Mouse (Mus musculus) stomach, embryonic 14.5 days (tissue): Measurements from ENCODE around the gene Ylpm1. TPM values are rescaled to one million over a fixed set of nuclear protein-coding genes. Genes with fewer than 3 reads are reported as not detected.

ENCODE experiments used
- ATAC-seq: fragments of 200-750 bp; cut with Nextera tagmentation; 2 replicates; pipeline ENCODE4 v1.8.0; 2017; ENCODE audit warnings: low read depth, moderate TSS enrichment; ENCODE audit not compliant: insufficient number of reproducible peaks, insufficient read depth, low FRiP score
- H3K27ac ChIP-seq: fragments of 300-500 bp; sonication (generic); 2 replicates; pipeline ENCODE4 v1.5.1; 2014; ENCODE audit warnings: mild to moderate bottlenecking, low read length, moderate library complexity, mixed read lengths
- H3K27me3 ChIP-seq: fragments of 300-500 bp; sonication (generic); 2 replicates; pipeline ENCODE4 v1.6.1; 2014; ENCODE audit warnings: low read length, control low read depth, mixed read lengths; ENCODE audit not compliant: control insufficient read depth, insufficient read depth
- H3K36me3 ChIP-seq: fragments of 300-500 bp; sonication (generic); 2 replicates; pipeline ENCODE4 v1.6.1; 2014; ENCODE audit warnings: mild to moderate bottlenecking, control low read depth, low read length, moderate library complexity, mixed read lengths; ENCODE audit not compliant: control insufficient read depth, insufficient read depth
- H3K4me1 ChIP-seq: fragments of 300-500 bp; sonication (generic); 2 replicates; pipeline ENCODE4 v1.6.1; 2014; ENCODE audit warnings: low read length, control low read depth, mixed read lengths; ENCODE audit not compliant: control insufficient read depth, insufficient read depth
- H3K4me2 ChIP-seq: fragments of 300-500 bp; sonication (generic); replicated peaks from 2 replicates; pipeline ENCODE4 v1.6.1; 2014; ENCODE audit warnings: low read depth, low read length, control low read depth
- H3K4me3 ChIP-seq: fragments of 300-500 bp; sonication (generic); 2 replicates; pipeline ENCODE4 v1.5.1; 2014; ENCODE audit warnings: low read depth, low read length, control low read depth
- H3K9ac ChIP-seq: fragments of 300-500 bp; sonication (generic); replicated peaks from 2 replicates; pipeline ENCODE4 v1.6.1; 2014; ENCODE audit warnings: low read depth, mild to moderate bottlenecking, control low read depth, low read length, moderate library complexity, mixed read lengths
- H3K9me3 ChIP-seq: fragments of 300-500 bp; sonication (generic); 2 replicates; pipeline ENCODE4 v1.6.1; 2016; ENCODE audit warnings: low read depth, low read length, control low read depth; ENCODE audit not compliant: control insufficient read depth
- WGBS: fragments of 180-500 bp; shearing (Covaris S2); extraction: QIAGEN DNeasy Blood & Tissue Kit; methylation state at CpG from one replicate; pipeline ENCODE4 v1.1.7; 2014; 5-methylcytosine and 5-hydroxymethylcytosine counted together
- polyA plus RNA-seq: library from polyadenylated mRNA; unstranded; fragments of >200 nt; fragmentation: Nextera tagmentation; extraction: Ambion mirVana; gene quantifications from 2 replicates; pipeline ENCODE4 v1.2.1, GENCODE M21; 2014

Gene Ylpm1
- polyA plus RNA-seq, 1 experiment from 2014 or later = 50.8 TPM

DNA sequence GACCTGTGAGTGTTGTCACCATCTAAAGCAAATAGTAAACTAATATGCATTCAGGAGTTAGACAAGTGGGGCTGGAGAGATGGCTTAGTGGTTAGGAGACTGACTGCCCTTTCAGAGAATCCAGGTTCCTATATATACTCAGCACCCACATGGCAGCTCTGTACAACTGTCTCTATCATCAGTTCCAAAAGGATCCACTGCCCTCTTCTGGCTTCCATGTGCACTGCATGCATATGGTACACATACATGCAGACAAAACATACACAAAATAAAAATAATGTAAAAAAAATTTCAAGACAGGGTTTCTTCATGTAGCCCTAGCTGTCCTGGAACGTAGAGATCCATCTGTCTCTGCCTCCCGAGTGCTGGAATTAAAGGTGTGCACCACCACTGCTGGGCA, 36.6 kb downstream of the Ylpm1 start:
- Histone ChIP-seq H3K9ac (no peak overlapping the region), H3K27ac (no peak overlapping the region), H3K27me3 (no peaks in the 10 kb centered on the region), H3K4me3 (no peak overlapping the region), H3K4me1 (no peaks in the 10 kb centered on the region), H3K4me2 (no peak overlapping the region), H3K9me3 (no peaks in the 10 kb centered on the region), H3K36me3 (peaks cover 31% of the 10 kb centered on the region)
- 97% methylated on average over 2 of the region's 2 CpGs for WGBS
- ATAC-seq = no peak

DNA sequence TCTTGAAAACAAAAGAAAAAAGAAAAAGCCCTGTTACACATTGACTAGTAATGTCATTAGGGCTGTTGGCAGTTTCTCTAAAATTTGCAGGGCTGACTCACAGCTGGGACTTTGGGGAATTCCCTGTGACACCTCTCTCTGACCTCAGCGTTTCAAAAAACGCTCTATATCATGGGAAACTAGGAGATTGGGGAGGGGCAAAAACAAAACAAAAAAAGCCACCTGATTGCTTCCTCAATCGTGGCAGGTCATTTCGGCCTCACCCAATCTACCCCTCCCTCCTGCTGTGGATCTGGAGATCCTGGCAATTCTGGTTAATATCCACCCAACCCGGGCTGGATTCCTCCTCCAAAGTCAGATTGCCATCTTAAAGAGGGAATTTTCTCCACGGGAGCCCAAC, 55.1 kb downstream of the Ylpm1 start:
- peaks cover 47% of the 10 kb centered on the region for H3K36me3 ChIP-seq
- no peaks in the 10 kb centered on the region for H3K4me1 ChIP-seq

DNA sequence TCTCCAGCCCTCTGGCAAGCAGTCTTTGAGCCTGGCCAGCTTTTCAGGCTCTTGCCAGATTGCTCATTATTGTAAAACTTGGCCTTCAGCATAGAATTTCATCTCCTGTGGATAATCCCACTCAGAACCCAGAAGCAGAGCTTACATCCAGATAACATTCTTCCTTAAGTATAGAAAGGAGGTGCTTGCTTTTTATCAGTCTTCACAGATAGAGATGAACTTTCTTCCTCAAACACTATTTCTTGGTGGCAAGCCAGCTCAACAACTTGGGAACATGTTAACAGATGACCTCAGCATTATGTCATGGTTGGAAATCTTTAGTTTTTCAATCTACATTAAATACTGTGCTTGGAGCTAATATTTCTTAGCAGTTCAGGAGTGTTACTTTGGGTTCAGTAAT, 74.9 kb downstream of the Ylpm1 start:
- no peaks in the 10 kb centered on the region for H3K9me3 ChIP-seq
- no peaks in the 10 kb centered on the region for H3K27me3 ChIP-seq
- H3K9ac ChIP-seq = no peak overlapping the region
- no peak overlapping the region for H3K4me2 ChIP-seq
- ATAC-seq = no peak
- no peak overlapping the region for H3K4me3 ChIP-seq
- H3K4me1 ChIP-seq = no peaks in the 10 kb centered on the region
- H3K36me3 ChIP-seq = peaks cover 34% of the 10 kb centered on the region
- H3K27ac ChIP-seq = no peak overlapping the region

More for the DNA sequence above, 55.1 kb downstream of the Ylpm1 start:
- no peak for ATAC-seq
- 56% methylated on average over 6 of the region's 6 CpGs for WGBS
- H3K4me3 ChIP-seq = no peak overlapping the region
- H3K9ac ChIP-seq = no peak overlapping the region
- no peak overlapping the region for H3K27ac ChIP-seq
- no peaks in the 10 kb centered on the region for H3K27me3 ChIP-seq
- no peak overlapping the region for H3K4me2 ChIP-seq
- no peaks in the 10 kb centered on the region for H3K9me3 ChIP-seq

DNA sequence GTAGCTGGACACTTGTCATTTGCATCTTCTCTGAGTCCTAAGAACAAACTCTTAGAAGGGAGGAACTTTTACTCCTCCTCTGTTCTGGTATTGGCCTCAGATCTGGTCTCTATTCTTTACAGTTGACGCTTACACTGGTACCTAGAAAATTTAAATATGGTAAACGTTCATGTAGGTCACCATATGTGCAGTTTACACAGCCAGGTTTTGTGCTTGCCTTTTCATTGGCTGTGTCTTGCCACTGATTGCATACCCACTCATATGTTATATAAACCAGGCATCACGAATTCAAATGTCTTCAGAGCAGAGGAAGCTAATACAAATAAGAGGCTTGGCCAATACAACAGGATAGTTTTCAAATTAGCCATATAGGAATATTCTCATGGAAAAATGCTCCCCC, 81.0 kb downstream of the Ylpm1 start:
- Histone ChIP-seq H3K4me2 (no peak overlapping the region), H3K9ac (no peak overlapping the region), H3K4me1 (no peaks in the 10 kb centered on the region), H3K27me3 (no peaks in the 10 kb centered on the region), H3K27ac (no peak overlapping the region), H3K36me3 (peaks cover 15% of the 10 kb centered on the region), H3K4me3 (no peak overlapping the region), H3K9me3 (no peaks in the 10 kb centered on the region)
- 86% methylated on average over 3 of the region's 3 CpGs for WGBS
- ATAC-seq = no peak

DNA sequence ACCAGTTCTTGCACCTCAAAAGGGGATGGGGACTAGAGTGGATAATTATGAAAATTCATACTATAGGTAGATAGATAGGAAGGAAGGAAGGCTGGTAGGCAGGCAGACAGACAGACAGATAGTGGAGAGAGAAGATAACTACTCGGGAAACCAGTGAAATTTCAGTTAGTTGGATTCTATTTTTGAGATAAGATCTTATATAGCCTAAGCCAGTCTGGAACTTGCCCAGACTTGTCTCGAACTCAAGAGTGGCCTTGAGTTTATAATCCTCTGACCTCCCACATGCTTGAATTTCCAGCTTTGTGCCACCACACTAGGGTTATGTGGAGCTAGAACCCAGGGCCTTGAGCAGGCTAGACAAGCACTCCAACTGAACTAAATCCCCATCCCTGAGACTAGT, 88.1 kb downstream of the Ylpm1 start:
- ATAC-seq = no peak
- no peak overlapping the region for H3K27ac ChIP-seq
- H3K27me3 ChIP-seq = no peaks in the 10 kb centered on the region
- WGBS = 75% methylated on average over 2 of the region's 2 CpGs
- H3K9ac ChIP-seq = no peak overlapping the region
- H3K9me3 ChIP-seq = no peaks in the 10 kb centered on the region
- H3K4me3 ChIP-seq = no peak overlapping the region
- H3K36me3 ChIP-seq = peaks cover 16% of the 10 kb centered on the region
- H3K4me1 ChIP-seq = no peaks in the 10 kb centered on the region
- H3K4me2 ChIP-seq = no peak overlapping the region

DNA sequence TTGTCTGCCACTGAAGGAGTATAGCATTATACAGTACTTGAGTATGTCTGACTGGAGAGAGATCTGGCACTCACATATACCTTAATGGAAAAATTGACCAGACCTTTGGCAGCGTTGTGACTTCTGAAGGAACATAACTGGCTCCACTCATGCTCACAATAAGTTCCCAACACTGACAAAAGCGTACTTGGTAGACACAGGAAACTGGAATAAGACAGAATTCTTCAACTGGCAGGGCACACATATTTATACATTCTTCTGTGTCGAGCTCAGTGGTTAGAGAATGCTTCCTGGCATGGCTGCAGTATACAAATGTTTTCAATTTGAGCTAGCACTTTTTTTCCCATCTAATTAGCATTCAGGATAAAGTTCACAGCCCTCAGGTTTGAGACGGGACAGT, 88.8 kb downstream of the Ylpm1 start:
- ATAC-seq = no peak
- no peaks in the 10 kb centered on the region for H3K27me3 ChIP-seq
- no peak overlapping the region for H3K27ac ChIP-seq
- H3K4me1 ChIP-seq = no peaks in the 10 kb centered on the region
- WGBS = 87% methylated on average over 4 of the region's 4 CpGs
- H3K36me3 ChIP-seq = peaks cover 18% of the 10 kb centered on the region
- no peak overlapping the region for H3K4me2 ChIP-seq
- H3K9me3 ChIP-seq = no peaks in the 10 kb centered on the region
- H3K9ac ChIP-seq = no peak overlapping the region
- no peak overlapping the region for H3K4me3 ChIP-seq

DNA sequence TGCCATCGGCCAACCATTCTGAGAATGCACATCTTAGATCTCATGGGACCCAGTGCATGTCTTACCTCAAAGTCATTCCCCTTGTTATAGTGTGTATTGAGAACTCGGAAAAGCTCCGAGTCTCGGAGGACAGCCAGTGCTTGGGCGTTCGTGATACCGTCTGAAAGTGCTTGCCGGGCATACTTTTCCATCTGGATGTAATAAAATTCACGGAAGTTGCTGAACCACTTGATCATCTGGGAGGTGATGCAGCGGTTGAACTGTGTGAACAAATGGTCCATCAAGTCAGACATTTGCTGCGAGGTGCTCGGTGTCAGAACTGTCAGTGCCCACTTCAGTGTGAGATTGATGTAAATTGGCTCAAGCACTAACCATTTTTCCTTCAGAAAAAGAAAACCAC, 91.7 kb downstream of the Ylpm1 start:
- no peak for ATAC-seq
- Histone ChIP-seq H3K9me3 (no peaks in the 10 kb centered on the region), H3K27me3 (no peaks in the 10 kb centered on the region), H3K36me3 (peaks cover 18% of the 10 kb centered on the region), H3K4me2 (no peak overlapping the region), H3K9ac (no peak overlapping the region), H3K27ac (no peak overlapping the region), H3K4me1 (no peaks in the 10 kb centered on the region), H3K4me3 (no peak overlapping the region)
- 92% methylated on average over 12 of the region's 12 CpGs for WGBS

DNA sequence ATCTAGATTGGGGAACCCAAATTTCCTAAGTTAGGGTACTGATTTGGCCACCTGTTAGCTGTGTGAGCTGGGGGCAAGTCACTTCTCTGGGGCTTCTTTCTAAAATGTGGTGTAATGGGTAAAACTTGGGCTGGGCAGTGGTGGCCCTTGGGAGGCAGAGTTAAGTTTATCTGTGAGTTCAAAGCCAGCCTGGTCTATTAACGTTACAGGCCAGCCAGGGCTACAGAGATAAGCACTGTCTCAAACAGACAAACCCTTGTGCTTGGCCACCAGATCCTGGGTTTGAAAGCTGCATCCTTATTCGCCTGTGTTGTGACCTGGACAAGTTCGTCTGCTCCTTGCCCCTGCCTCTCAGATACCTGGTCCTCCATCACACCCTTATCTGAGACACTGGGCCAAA, 95.1 kb downstream of the Ylpm1 start:
- no peaks in the 10 kb centered on the region for H3K27me3 ChIP-seq
- no peak for ATAC-seq
- no peak overlapping the region for H3K27ac ChIP-seq
- H3K9me3 ChIP-seq = no peaks in the 10 kb centered on the region
- 84% methylated on average over 3 of the region's 3 CpGs for WGBS
- no peaks in the 10 kb centered on the region for H3K4me1 ChIP-seq
- no peak overlapping the region for H3K4me2 ChIP-seq
- no peak overlapping the region for H3K4me3 ChIP-seq
- peaks cover 18% of the 10 kb centered on the region for H3K36me3 ChIP-seq
- no peak overlapping the region for H3K9ac ChIP-seq

DNA sequence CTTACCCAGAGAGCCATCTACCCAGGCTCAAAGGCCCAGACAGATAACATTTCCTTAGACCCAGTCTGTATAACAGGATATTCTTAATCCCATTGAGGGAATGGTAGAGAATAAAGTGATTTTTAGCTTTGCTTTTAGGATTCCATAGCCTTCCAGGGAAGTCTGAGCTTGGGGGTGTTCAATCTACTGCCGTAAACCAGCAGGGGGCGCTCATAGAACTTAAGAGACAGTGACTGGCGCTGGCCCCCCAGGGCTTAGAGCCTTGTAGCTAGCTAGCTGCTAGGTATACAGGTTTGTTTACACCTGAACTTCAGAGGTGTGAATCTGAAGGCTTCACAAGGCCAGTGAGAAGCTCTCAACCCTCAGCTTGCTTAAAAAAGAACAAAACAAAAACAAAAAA, 96.1 kb downstream of the Ylpm1 start:
- Histone ChIP-seq H3K4me3 (no peak overlapping the region), H3K27me3 (no peaks in the 10 kb centered on the region), H3K36me3 (peaks cover 14% of the 10 kb centered on the region), H3K27ac (no peak overlapping the region), H3K9ac (no peak overlapping the region), H3K4me1 (no peaks in the 10 kb centered on the region), H3K9me3 (no peaks in the 10 kb centered on the region), H3K4me2 (no peak overlapping the region)
- 10% methylated on average over 3 of the region's 3 CpGs for WGBS
- no peak for ATAC-seq
